Mouse (Mus musculus) forebrain, embryonic 14.5 days (tissue): ENCODE measurements around the gene Gm13285. TPM values are rescaled to one million over a fixed set of nuclear protein-coding genes. Genes with fewer than 3 reads are reported as not detected.
A peak's percentile ranks its signal among the peaks of the same experiment; 100 is the strongest.
"Not testable (repeated sequence)": the region's sequence is repeated elsewhere in the genome, so short reads cannot be mapped to it uniquely, and the experiment has no call there.

ENCODE experiments used
- ATAC-seq: fragments of 200-750 bp; cut with Nextera tagmentation; 2 replicates; pipeline ENCODE4 v1.8.0; 2017; ENCODE audit warnings: mild to moderate bottlenecking, moderate library complexity
- DNase-seq: peaks from one replicate; pipeline ENCODE4 v3.0.0-alpha.2; 2015; ENCODE audit warnings: low spot score
- H3K27ac ChIP-seq: fragments of 300-500 bp; sonication (generic); 2 replicates; pipeline ENCODE4 v1.5.1; 2014; ENCODE audit warnings: low read depth, mild to moderate bottlenecking, control low read depth, low read length, moderate library complexity
- H3K27me3 ChIP-seq: fragments of 300-500 bp; sonication (generic); replicated peaks from 2 replicates; pipeline ENCODE4 v1.6.1; 2014; ENCODE audit warnings: low read length, control low read depth, mixed read lengths; ENCODE audit not compliant: control insufficient read depth, insufficient read depth
- H3K36me3 ChIP-seq: fragments of 300-500 bp; sonication (generic); 2 replicates; pipeline ENCODE4 v1.6.1; 2014; ENCODE audit warnings: low read length, control low read depth; ENCODE audit not compliant: control insufficient read depth, insufficient read depth
- H3K4me1 ChIP-seq: fragments of 300-500 bp; sonication (generic); 2 replicates; pipeline ENCODE4 v1.6.1; 2014; ENCODE audit warnings: antibody characterized with exemption, low read length, control low read depth; ENCODE audit not compliant: control insufficient read depth, insufficient read depth
- H3K4me2 ChIP-seq: fragments of 300-500 bp; sonication (generic); 2 replicates; pipeline ENCODE4 v1.6.1; 2014; ENCODE audit warnings: mild to moderate bottlenecking, control low read depth, low read length
- H3K4me3 ChIP-seq: fragments of 300-500 bp; sonication (generic); 2 replicates; pipeline ENCODE4 v1.5.1; 2014; ENCODE audit warnings: low read depth, low read length, control low read depth
- H3K9ac ChIP-seq: fragments of 300-500 bp; sonication (generic); 2 replicates; pipeline ENCODE4 v1.6.1; 2014; ENCODE audit warnings: mild to moderate bottlenecking, low read length, control low read depth, moderate library complexity
- H3K9me3 ChIP-seq: fragments of 300-500 bp; sonication (generic); replicated peaks from 2 replicates; pipeline ENCODE4 v1.6.1; 2016; ENCODE audit warnings: low read length, control low read depth, mixed read lengths; ENCODE audit not compliant: control insufficient read depth
- WGBS: fragments of 180-500 bp; shearing (Covaris S2); extraction: QIAGEN DNeasy Blood & Tissue Kit; methylation state at CpG from one replicate; pipeline ENCODE4 v1.1.7; 2014; 5-methylcytosine and 5-hydroxymethylcytosine counted together
- polyA plus RNA-seq: library from polyadenylated mRNA; unstranded; fragments of >200 nt; fragmentation: Nextera tagmentation; extraction: Ambion mirVana; gene quantifications from 2 replicates; pipeline ENCODE4 v1.2.1, GENCODE M21; 2014

The Gm13285 gene
- polyA plus RNA-seq, 1 experiment from 2014 or later, result 0.13 TPM

DNA sequence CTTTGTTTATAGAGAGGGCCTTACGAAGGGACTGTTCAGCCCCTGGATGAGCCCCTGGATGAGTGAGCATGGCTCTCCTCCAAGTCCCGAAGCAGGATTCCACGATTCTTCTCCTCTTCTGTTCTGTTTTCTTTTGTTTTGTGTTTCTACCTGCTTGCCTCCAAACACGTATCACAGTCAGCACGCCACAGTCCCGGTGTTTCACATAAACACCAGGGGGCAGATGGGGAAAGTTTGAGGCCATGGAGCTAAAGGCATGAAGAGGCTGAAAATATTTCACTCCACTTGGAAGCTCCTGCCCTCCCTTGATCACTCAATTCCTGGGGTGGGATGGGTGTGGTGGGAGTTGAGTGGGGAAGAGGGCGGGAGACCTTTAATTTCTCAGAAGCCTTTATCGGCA lies 37.7 kb upstream of the Gm13285 start:
- not testable (repeated sequence) for H3K36me3 ChIP-seq, H3K9me3 ChIP-seq, H3K27ac ChIP-seq, H3K4me1 ChIP-seq, H3K27me3 ChIP-seq, DNase-seq, H3K4me2 ChIP-seq, H3K4me3 ChIP-seq, H3K9ac ChIP-seq, ATAC-seq
- WGBS, result 75% methylated on average over 6 of the region's 8 CpGs

DNA sequence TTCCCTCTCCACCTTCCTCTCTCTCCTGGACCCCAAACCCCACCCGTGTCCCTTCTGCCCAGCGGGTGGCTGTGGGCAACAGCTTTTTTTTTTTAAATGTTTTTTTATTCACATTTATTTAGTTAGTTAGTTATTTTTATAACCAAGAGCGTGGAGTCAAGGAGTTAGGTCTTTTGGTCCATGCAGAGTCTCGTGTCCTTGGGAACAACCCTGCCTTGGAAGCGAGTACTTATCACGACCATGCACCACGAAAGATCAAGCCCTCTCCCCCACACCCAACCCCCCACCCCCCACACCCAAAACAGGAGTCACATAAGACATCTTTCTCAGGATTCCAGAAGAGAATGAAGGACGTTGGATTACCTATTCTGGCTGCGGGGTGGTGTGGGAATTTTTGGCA lies 37.1 kb upstream of the Gm13285 start:
- not testable (repeated sequence) for H3K9ac ChIP-seq, H3K27ac ChIP-seq, H3K36me3 ChIP-seq, ATAC-seq, H3K4me1 ChIP-seq, H3K4me2 ChIP-seq, H3K9me3 ChIP-seq, H3K4me3 ChIP-seq, DNase-seq, H3K27me3 ChIP-seq
- 62% methylated on average over 9 of the region's 9 CpGs for WGBS

DNA sequence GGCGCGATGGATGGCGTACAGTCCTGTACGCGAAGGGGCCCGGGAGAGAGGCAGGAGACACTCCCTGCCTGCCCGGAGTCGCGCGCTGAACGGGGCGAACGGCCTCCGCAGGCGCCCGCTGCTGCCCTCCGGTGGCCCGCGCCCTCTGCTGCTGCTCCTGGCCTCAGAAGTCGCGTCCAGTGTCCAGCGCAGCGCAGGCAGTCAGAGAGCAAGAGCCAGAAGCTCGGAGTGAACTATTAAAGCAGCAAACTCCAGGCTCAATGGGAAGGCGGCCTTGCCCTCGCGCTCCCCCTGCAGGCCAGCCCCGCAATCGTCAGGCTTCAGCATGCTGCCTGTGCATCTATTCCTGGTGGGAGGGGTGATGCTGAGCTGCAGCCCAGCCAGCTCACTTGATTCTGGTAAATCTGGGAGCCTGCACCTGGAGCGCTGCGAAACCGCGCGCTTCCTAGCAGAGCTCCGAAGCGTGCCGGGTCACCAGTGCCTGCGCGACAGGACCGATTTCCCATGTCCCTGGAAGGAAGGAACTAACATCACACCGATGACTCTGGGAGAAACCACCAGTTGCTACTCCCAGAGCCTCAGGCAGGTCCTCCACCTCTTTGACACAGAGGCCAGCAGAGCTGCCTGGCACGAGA lies 36.0 kb upstream of the Gm13285 start:
- DNase-seq, result peak; percentile 61
- not testable (repeated sequence) for H3K9me3 ChIP-seq, H3K27ac ChIP-seq, H3K4me1 ChIP-seq, H3K36me3 ChIP-seq, ATAC-seq, H3K27me3 ChIP-seq, H3K9ac ChIP-seq
- peak overlapping the region; percentile 24 for H3K4me3 ChIP-seq
- 3% methylated on average over 24 of the region's 42 CpGs for WGBS
- peak overlapping the region; percentile 51 for H3K4me2 ChIP-seq

DNA sequence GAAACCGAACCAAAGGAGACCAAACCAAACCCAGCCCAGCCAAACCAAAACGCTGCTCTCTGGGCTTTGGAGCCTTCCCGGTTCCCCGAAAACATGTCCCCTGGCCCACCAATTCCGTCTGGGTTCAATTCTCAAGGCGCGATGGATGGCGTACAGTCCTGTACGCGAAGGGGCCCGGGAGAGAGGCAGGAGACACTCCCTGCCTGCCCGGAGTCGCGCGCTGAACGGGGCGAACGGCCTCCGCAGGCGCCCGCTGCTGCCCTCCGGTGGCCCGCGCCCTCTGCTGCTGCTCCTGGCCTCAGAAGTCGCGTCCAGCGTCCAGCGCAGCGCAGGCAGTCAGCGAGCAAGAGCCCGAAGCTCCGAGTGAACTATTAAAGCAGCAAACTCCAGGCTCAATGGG lies 25.9 kb upstream of the Gm13285 start, which contains the start of gene Gm13290:
Gm13290 (plus strand) TSS at position 301 of the 400 bp plus-strand sequence.
- not testable (repeated sequence) for H3K9me3 ChIP-seq, H3K4me1 ChIP-seq, H3K36me3 ChIP-seq, DNase-seq, H3K9ac ChIP-seq, H3K27ac ChIP-seq, H3K4me2 ChIP-seq, H3K27me3 ChIP-seq, H3K4me3 ChIP-seq, ATAC-seq
- no CpG with 5 or more reads among the region's 32 CpGs for WGBS

DNA sequence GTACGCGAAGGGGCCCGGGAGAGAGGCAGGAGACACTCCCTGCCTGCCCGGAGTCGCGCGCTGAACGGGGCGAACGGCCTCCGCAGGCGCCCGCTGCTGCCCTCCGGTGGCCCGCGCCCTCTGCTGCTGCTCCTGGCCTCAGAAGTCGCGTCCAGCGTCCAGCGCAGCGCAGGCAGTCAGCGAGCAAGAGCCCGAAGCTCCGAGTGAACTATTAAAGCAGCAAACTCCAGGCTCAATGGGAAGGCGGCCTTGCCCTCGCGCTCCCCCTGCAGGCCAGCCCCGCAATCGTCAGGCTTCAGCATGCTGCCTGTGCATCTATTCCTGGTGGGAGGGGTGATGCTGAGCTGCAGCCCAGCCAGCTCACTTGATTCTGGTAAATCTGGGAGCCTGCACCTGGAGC lies 22.8 kb upstream of the Gm13285 start, which contains the start of gene Gm13289:
Gm13289 (plus strand) TSS at position 301 of the 400 bp plus-strand sequence.
- H3K9ac ChIP-seq, H3K4me1 ChIP-seq, H3K27ac ChIP-seq, H3K27me3 ChIP-seq, H3K4me2 ChIP-seq, H3K36me3 ChIP-seq, H3K9me3 ChIP-seq, H3K4me3 ChIP-seq, DNase-seq, ATAC-seq: not testable (repeated sequence)
- no CpG with 5 or more reads among the region's 29 CpGs for WGBS

DNA sequence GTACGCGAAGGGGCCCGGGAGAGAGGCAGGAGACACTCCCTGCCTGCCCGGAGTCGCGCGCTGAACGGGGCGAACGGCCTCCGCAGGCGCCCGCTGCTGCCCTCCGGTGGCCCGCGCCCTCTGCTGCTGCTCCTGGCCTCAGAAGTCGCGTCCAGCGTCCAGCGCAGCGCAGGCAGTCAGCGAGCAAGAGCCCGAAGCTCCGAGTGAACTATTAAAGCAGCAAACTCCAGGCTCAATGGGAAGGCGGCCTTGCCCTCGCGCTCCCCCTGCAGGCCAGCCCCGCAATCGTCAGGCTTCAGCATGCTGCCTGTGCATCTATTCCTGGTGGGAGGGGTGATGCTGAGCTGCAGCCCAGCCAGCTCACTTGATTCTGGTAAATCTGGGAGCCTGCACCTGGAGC lies 19.9 kb upstream of the Gm13285 start, which contains the start of gene Gm13272:
Gm13272 (plus strand) TSS at position 301 of the 400 bp plus-strand sequence.
- not testable (repeated sequence) for H3K27me3 ChIP-seq, H3K27ac ChIP-seq, H3K36me3 ChIP-seq, ATAC-seq, H3K9me3 ChIP-seq, H3K4me1 ChIP-seq, H3K4me3 ChIP-seq, DNase-seq, H3K4me2 ChIP-seq, H3K9ac ChIP-seq
- no CpG with 5 or more reads among the region's 29 CpGs for WGBS

DNA sequence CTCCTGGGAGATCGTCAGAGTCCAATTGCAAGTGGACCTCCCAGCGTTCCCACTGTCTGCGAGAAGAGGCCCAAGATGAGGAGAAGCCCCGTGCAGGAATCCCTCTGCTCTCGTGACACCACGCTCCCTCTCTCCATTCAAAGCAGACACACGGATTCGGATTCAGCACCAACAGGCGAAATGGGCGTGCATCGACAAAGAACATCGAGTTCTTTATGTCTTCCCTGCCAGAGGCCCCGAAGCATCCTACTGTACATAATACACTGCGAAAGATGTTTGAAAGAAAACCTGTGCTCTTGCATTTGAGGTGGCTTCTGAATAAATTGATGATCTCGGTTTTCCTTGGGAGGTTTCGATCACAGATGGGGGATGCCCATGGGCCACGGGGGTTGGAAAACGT lies 19.1 kb upstream of the Gm13285 start:
- not testable (repeated sequence) for H3K4me2 ChIP-seq, H3K9ac ChIP-seq, H3K9me3 ChIP-seq, H3K4me1 ChIP-seq, H3K27ac ChIP-seq, H3K27me3 ChIP-seq, DNase-seq, ATAC-seq, H3K4me3 ChIP-seq, H3K36me3 ChIP-seq
- 53% methylated on average over 14 of the region's 18 CpGs for WGBS

DNA sequence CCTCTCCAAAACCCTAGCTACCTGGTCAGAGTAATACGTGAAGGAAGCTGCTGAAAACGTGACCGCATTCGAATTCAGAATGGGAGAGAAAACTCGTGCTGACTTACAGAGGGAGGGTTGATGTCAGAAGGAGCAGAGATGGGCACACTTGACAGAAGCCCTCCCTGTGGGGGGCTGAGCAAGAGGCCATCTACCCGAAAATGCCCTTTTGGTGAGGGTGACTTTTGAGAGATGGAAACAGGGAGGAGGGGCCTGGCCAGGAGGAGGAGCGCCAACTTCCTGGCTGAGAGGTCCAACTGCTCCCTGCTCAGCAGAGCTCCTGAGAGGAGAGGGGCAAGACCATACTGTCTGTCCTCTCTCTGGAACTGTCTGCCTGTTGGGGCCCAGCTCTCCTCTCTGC lies 17.6 kb upstream of the Gm13285 start, which contains the start of gene Ifnz:
Ifnz (plus strand) TSS at position 301 of the 400 bp plus-strand sequence.
- not testable (repeated sequence) for H3K9ac ChIP-seq, H3K4me3 ChIP-seq, H3K4me1 ChIP-seq, DNase-seq, H3K9me3 ChIP-seq, H3K27me3 ChIP-seq, H3K27ac ChIP-seq, ATAC-seq, H3K36me3 ChIP-seq
- peak within 1 kb of the TSS; percentile 33; the same call in 1 of the 2 replicates for H3K4me2 ChIP-seq
- 11% methylated on average over 2 of the region's 7 CpGs for WGBS

DNA sequence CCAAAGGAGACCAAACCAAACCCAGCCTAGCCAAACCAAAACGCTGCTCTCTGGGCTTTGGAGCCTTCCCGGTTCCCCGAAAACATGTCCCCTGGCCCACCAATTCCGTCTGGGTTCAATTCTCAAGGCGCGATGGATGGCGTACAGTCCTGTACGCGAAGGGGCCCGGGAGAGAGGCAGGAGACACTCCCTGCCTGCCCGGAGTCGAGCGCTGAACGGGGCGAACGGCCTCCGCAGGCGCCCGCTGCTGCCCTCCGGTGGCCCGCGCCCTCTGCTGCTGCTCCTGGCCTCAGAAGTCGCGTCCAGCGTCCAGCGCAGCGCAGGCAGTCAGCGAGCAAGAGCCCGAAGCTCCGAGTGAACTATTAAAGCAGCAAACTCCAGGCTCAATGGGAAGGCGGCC lies 17.1 kb upstream of the Gm13285 start:
- H3K27me3 ChIP-seq, H3K4me3 ChIP-seq, ATAC-seq, H3K9me3 ChIP-seq, H3K4me1 ChIP-seq, H3K9ac ChIP-seq, H3K36me3 ChIP-seq, DNase-seq, H3K27ac ChIP-seq: not testable (repeated sequence)
- WGBS, result 0% methylated on average over 12 of the region's 31 CpGs
- peak overlapping the region; percentile 33; the same call in 1 of the 2 replicates for H3K4me2 ChIP-seq
